Mouse (Mus musculus): ENCODE measurements at regions not wholly inside any gene's neighbourhood (a gene's known extent, or its start where the extent isn't known, plus 50 kb on each side); places are given as distances from the start of the nearest gene placed in this dataset.

GRCm38 (mm10) chr4:83956252-83956904 is 431.0 kb downstream of the Ccdc171 start:
- TF ChIP-seq CTCF (IDR thresholded peaks at IDR 0.05; ENCODE audit: extremely low read depth, insufficient read depth, low read length) (no peak), POLR2A (IDR thresholded peaks at IDR 0.05; ENCODE audit: extremely low read depth, insufficient read depth, low read length) (no peak)

Data from cortical plate, adult 2 months (tissue).